Comparison of ENCODE assay signal across 8 mouse cellular contexts in the genomic region with DNA sequence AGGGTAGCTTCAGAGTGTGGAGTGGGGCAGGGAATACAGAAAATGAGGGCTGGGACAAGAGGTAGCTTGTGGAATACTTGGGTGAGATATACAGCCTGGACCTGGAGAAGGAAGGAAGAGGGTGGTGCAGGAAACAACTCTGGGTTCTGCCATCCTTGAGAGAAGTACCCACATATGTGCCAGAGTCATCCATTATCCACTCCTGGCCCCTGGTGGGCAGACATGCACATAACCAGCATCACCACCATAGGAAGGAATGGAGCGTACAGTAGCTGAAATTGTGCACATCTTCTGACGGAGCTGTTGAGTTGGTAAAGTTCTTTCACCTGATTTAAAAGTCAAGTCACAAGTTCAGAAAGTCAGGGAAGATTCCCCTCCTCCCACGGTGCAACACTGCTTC.
A peak's percentile ranks its signal among the peaks of the same experiment; 100 is the strongest.
DNase-seq lines count a peak whose midpoint lies in the region; ATAC-seq and TF ChIP-seq lines count a peak whose summit lies in the region.

No protein-coding gene starts in this region.

- H3K4me3 ChIP-seq in hindbrain, embryonic 15.5 days: no peak overlapping the region
- H3K4me3 ChIP-seq in hindbrain, embryonic 13.5 days: no peak overlapping the region
- H3K4me3 ChIP-seq in forebrain, embryonic 13.5 days: no peak overlapping the region

- H3K9me3 ChIP-seq in hindbrain, embryonic 15.5 days: no peaks in the 10 kb centered on the region
- H3K9me3 ChIP-seq in hindbrain, embryonic 13.5 days: no peaks in the 10 kb centered on the region
- H3K9me3 ChIP-seq in forebrain, embryonic 13.5 days (replicated peaks): no peaks in the 10 kb centered on the region

- TF ChIP-seq CTCF in brain, embryonic 14.5 days (IDR thresholded peaks at IDR 0.05; ENCODE audit: borderline replicate concordance, extremely low read depth, insufficient read depth, insufficient read length): peak; percentile 67; the same call in 1 of the 2 replicates

- H3K27ac ChIP-seq in hindbrain, embryonic 15.5 days (replicated peaks): no peak overlapping the region
- H3K27ac ChIP-seq in hindbrain, embryonic 13.5 days: no peak overlapping the region
- no peak overlapping the region for H3K27ac ChIP-seq in forebrain, embryonic 13.5 days

- ATAC-seq in hindbrain, embryonic 15.5 days (ENCODE audit: low FRiP score, low read depth): peak; percentile 71
- no peak for ATAC-seq in hindbrain, embryonic 13.5 days (ENCODE audit: low FRiP score)
- peak; percentile 74 for ATAC-seq in forebrain, embryonic 13.5 days
- no peak; the same call in 1 of the 2 replicates for ATAC-seq in megakaryocyte, adult 5-6 weeks (ENCODE audit: poor library complexity, severe bottlenecking)

- H3K4me2 ChIP-seq in hindbrain, embryonic 15.5 days: no peak overlapping the region
- H3K4me2 ChIP-seq in hindbrain, embryonic 13.5 days: no peak overlapping the region
- H3K4me2 ChIP-seq in forebrain, embryonic 13.5 days: no peak overlapping the region

- no peaks in the 10 kb centered on the region for H3K36me3 ChIP-seq in hindbrain, embryonic 15.5 days
- no peaks in the 10 kb centered on the region for H3K36me3 ChIP-seq in hindbrain, embryonic 13.5 days
- no peaks in the 10 kb centered on the region for H3K36me3 ChIP-seq in forebrain, embryonic 13.5 days (ENCODE audit: poor library complexity, severe bottlenecking)

- DNase-seq in brain, embryonic 14.5 days (ENCODE audit: low read depth): peak; percentile 81
- DNase-seq in layer of hippocampus, postnatal 10 days (ENCODE audit: low spot score in 2 of 2): peak; percentile 59 to 73
- peak; percentile 56 for DNase-seq in right cerebral cortex, postnatal 14 days
- DNase-seq in natural killer cell, adult 2 months (ENCODE audit: low spot score in 2 of 2): no peak

- 83% methylated on average over 3 of the region's 3 CpGs for WGBS in hindbrain, embryonic 15.5 days
- 87% methylated on average over 3 of the region's 3 CpGs for WGBS in hindbrain, embryonic 13.5 days
- 87% methylated on average over 3 of the region's 3 CpGs for WGBS in forebrain, embryonic 13.5 days

- H3K4me1 ChIP-seq in hindbrain, embryonic 15.5 days (replicated peaks): no peaks in the 10 kb centered on the region; the same call in 1 of the 2 replicates
- H3K4me1 ChIP-seq in hindbrain, embryonic 13.5 days (replicated peaks): peaks cover 14% of the 10 kb centered on the region; the same call in 1 of the 2 replicates
- H3K4me1 ChIP-seq in forebrain, embryonic 13.5 days: peaks cover 8% of the 10 kb centered on the region; the same call in 1 of the 2 replicates

- no peak overlapping the region for H3K9ac ChIP-seq in hindbrain, embryonic 15.5 days
- no peak overlapping the region for H3K9ac ChIP-seq in hindbrain, embryonic 13.5 days
- no peak overlapping the region for H3K9ac ChIP-seq in forebrain, embryonic 13.5 days

- TF ChIP-seq POLR2A in brain, embryonic 14.5 days (IDR thresholded peaks at IDR 0.05; ENCODE audit: borderline replicate concordance, extremely low read depth, insufficient read depth, insufficient read length, poor library complexity, severe bottlenecking): no peak

- no peaks in the 10 kb centered on the region for H3K27me3 ChIP-seq in hindbrain, embryonic 15.5 days
- H3K27me3 ChIP-seq in hindbrain, embryonic 13.5 days: no peaks in the 10 kb centered on the region
- H3K27me3 ChIP-seq in forebrain, embryonic 13.5 days: peaks cover 29% of the 10 kb centered on the region

Comparison
In these comparisons a context has a peak if more than half of its experiments do, and no peak if none do; other contexts are left out.
1. ATAC-seq: peak in hindbrain, embryonic 15.5 days (single experiment) and forebrain, embryonic 13.5 days (single experiment); none in hindbrain, embryonic 13.5 days (single experiment) and megakaryocyte, adult 5-6 weeks (single experiment).
2. DNase-seq: peak in brain, embryonic 14.5 days (single experiment), layer of hippocampus, postnatal 10 days (2 of 2) and right cerebral cortex, postnatal 14 days (single experiment); none in natural killer cell, adult 2 months (0 of 2).